Mouse (Mus musculus): Measurements from ENCODE around the gene Sox11.
A peak's percentile ranks its signal among the peaks of the same experiment; 100 is the strongest.

Gene Sox11

DNA sequence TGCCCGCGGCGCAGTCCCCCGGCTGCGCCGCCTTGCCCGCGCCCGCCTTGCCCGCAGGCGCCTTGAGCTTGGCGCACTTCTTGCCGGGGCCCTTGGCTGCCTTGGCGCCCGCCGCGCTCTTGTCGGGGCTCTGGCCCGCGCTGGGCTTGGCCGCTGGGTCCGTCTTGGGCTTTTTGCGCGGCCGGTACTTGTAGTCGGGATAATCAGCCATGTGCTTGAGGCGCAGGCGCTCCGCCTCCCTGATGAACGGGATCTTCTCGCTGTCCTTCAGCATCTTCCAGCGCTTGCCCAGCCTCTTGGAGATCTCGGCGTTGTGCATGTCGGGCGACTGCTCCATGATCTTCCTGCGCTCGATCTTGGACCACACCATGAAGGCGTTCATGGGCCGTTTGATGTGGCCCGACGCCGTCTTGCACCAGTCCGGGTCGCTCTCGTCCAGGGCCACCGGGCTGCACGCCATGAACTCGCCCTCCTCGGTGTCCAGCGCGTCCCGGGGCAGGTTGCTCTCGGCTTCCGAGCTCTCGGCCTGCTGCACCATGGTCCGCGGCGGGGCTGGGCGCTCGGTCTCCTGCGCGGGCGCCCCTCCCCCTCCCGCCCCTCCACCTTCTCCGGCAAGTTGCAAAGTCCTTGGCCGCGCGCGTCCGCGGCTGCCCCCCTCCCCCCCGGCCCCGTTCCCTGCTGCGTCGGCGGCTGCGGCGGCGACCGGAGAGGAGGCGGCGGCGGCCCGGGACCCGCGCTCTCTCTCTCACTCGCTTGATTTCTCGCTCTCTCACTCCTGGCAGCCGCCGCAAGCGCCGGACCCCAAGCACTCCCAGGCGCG lies at the start of gene Sox11:
Gene Sox11 (minus strand): TSS at position 704 of the 820 bp plus-strand sequence.
- peak; percentile 77 for DNase-seq (ENCODE audit: low spot score)

DNA sequence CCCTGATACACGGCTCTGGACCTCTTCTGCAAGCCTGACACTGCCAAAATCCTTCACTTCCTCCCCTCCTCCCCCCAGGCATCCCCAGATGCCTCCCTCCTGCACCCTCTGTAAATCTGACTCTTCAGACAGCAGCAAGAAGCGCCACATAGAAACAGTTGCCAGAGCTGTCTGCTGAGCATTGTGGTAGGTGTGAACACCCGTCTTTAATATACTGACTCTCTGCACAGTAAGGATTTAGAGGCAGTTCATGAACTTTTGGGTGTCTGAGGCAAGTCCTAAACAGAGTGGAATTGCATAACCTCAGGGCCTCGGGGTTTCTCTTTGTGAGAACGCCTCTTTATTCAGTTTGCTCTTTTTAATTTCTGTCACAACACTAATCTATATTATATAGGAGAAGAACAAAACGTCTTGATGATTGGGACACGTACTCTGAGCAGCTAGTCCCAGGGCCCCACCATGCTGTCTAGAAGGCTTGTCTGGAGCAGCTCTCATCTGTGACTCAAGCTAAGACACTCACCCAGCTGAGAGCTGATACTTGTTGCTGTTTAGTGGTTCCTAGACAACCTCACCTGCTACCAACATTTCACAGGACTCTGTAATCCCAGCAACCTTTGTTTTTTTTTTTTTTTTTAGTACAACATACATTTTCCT lies 49.4 kb upstream of the Sox11 start:
- DNase-seq (ENCODE audit: low spot score), result peak; percentile 29

DNA sequence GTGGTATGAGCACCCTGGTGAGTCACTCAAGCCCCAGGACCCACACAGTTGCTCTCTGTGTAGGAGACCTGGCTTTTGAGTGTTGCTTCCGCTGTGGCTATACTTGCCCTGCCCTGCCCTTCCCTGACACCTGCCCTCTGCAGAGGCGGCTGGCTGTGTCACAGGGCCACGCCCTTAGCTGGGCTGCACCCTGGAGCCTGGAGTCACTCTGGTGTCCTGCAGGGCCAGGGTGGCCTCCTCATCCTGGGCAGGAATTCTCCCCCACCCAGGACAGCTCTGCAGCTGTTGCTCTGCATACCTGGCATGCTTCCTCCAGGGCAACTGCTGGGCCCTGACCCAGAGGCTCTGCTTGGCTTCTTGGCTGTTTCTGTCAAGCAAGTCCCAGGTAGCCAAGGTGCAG lies 48.1 kb upstream of the Sox11 start:
- no peak for DNase-seq (ENCODE audit: low spot score)

DNA sequence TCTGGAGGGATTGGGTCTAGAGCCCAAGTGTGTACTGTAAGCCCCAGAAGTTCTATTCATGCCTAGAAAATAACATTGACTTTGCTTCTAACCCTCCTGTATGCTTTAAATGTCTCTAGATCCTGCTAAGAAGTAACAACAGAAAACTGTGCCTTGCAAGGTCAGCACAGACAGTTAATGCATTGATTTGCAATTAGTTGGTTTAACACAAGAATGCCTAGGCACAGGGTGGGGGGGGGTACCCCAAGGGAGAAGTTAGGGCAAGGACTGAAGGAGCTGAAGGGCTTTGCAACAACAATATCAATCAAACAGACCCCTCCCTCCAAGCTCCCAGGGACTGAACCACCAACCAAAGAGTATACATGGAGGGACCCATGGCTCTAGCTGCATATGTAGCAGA lies 47.1 kb upstream of the Sox11 start:
- DNase-seq (ENCODE audit: low spot score), result no peak

DNA sequence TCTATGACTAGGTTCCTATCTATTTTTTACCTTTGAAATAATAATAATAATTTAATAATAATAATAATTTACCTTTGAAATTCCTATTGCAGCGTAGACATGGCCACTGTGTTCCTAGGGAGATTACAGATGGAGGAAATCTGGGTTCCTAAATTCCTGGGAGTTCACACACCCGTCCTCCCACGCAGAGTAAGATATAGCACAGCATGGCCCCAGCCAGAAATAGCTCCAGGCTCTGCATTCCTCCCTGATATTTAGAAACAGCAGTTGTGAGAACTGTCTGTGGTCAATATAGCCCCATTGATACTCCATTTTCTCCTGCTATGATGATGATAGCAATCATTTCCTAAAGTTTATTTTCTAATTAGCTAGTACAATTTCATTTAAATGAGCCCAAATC lies 30.1 kb upstream of the Sox11 start:
- DNase-seq (ENCODE audit: low spot score), result no peak

DNA sequence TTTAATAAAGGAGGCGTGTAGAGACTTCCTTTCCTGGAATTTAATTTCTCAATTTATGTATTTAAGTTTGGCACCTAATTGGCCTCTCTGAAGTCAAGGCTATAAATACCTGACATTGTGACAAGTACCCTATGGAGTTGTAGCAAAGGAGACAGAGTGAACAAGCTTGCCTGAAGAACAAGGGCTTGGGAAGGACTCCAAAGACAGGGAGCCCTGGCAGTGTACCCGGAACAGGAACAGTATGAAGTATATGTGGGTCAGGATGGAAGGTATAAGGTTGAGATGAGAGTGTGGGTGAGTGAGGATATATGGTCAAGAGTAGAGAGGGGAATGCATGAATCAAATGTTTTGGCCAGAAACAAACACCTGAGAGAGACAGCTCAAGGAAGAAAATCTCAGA lies 28.4 kb upstream of the Sox11 start:
- no peak for DNase-seq (ENCODE audit: low spot score)

DNA sequence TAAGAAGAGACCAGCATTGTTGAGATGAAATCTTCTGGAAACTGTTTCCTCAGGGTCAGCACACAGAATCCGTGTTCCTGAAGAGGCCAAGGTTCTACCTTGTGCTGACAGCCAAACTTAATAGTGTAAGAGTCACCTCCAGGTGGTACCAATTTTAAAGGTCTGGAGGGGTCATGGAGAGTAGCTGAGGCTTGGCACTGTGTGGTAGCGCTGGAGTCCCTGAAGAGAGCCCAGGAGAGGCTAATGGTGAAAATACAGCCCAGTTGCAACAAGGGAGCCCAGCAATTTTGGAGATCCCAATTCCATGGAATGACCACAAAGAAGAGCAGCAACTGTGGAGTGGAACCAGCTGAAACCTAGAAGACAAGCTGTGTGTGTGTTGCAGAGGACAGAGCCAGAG lies 25.1 kb upstream of the Sox11 start:
- DNase-seq (ENCODE audit: low spot score), result peak; percentile 61

DNA sequence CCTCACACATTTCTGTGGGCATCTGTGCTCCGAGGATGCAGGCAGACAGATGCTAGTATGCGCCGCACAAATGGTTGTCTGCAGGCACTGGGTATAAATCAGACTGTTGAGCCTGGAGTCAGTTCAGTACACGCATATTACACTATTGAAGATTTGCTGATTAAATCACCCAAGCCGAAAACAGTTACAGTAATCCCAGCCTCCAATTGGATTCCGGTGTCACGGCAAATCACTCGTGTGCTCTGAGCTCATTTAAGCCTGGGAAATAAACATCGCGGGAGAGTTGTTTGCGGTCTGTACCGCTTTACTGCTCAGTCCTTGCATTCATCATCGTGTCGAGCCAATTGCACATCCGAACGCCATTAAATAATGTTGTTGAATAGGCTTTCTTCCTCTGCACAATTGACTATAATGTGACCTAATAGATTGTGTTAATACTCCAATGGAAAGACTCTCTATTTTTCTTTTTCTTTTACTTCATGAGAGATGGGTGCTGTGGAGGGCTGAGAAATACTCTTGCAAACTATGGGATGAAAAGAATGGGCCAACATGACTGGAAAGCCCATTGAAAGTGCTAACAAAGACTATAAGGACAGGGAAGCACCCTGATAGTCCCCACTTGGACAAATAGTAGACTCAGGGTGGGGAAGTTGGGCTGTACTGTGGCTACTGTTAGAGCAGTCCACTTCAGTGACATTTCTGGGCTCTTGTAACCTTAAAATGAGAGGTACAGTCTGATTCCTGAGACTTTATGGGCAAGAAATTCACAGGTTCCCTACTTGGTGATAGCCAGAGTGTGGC lies 21.7 kb upstream of the Sox11 start:
- no peak for DNase-seq (ENCODE audit: low spot score)

DNA sequence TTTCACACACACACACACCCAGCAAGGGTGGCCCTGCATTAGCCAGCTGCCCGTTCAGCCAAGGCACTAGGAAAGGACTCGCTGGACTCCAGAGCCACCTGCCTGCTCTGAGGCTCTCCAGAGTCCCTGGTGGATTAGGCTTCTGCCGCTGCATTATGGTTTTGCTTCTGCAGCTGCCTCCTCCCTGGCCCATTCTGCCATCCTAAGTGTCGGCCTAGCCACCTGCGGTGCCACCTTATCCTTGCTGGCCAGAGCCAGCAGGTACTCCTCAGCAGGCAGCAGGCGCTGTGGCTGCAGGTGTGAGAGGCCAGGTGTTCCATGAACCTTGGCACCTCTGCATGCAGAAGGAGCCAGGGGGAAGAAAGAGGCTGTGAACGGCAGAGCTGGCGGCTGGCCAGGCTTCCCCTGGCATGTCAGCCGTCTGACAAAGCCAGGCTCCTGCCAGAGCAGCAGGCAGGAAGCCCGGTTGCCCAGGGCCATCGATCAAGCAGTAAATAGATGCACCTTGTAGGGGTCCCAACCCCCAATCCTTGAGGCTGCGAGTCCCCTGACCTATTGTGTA lies 14.8 kb upstream of the Sox11 start:
- no peak for DNase-seq (ENCODE audit: low spot score)

DNA sequence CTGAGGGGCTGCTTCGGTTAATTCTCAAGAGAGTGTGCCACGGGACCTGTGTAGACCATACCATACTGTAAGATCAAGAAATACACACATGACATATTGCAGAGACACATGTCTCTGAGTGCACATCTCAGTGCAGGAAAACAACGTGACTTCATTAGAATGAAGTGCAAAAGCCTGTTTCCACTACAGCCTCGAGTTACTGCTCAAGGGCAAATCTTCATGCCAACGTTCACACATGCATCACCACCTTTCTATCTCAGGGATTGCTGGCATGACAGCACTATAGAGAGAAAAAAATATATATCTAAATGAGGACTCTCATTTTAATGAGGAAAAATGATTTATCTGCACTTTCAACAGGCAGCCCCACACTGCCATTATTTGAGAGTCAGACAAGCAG lies 14.2 kb upstream of the Sox11 start:
- no peak for DNase-seq (ENCODE audit: low spot score)

DNA sequence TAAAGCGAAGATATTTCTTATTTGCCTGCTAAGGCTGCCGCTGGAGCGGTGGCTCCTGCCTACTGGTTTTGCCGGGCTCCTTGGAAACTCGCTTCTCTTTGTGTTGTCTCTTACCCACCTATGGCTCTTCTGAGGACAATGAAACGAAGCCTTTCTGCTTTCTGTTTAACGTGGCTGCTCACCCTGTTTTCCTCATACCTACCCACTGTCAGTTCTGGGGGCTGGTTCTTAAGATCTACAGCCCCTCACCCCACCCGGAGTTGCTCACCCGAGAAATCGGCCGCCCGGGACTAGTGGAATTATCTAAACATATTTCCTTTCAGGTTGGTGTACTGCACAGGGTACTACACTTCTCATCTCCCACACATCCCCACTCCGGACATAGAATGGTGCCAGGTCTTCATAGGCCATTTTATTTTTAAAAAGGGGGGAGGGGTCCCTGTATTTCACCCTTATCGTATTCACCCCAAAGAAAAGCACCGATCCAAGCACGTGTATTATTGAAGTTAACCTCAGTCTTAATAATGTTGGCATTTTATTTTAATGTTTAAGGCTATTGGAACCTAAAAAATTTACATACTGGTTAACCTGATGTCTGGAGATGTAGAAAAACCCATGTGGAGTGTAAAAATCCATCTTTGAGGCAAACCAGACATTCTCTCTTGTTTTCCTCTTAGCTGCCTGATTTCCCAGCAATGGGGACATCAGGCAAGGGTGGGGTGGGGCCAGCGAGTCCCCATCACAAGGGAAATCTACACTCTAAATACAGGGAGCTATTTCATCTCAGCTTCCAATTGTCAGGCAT lies 1.4 kb upstream of the Sox11 start:
- peak; percentile 29 for DNase-seq (ENCODE audit: low spot score)

DNA sequence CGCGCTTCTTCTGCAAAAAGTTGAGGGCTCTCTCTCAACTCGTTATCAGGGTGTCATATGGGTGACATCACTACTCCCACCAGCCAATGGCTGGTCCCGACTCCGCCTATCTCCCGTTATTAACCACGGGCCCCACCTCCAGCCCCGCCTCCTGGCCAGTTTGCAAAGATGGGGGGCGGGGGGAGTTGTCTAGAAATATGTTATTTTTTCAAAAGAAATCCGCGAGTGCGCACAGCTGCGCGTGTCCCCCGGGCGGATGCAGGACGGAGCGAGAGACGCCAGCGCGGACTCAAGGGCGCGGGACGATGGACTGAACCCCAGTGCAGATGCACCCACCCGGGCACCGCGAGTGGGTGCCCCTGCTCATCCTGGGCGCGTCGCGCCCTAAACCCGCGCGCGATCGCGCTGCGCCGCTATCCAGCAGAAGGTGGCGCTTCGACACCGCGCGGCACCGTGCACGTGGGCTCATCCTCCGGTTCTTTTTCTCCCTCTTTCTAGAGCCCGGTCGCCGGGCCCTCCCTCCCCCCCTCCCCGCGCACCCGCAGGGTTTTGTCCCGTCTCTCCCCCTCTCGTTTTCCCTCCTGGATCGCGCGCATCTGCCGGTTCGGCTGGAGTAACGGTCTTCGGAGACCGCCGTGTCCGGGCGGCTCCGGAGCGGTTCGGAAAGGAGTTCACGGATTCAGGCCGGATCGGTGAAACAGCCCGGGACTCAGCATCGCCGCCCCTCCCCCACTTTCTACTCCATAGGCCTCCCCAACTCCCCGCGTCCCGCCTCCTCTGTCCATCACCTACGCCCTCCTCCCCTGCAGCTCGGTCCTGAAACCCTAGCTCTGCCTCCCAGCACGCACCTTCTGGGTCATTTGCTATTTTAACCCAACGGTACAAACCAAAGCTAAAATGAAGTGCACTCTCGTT lies 574 bp upstream of the Sox11 start:
- peak; percentile 99 for DNase-seq (ENCODE audit: low spot score)

DNA sequence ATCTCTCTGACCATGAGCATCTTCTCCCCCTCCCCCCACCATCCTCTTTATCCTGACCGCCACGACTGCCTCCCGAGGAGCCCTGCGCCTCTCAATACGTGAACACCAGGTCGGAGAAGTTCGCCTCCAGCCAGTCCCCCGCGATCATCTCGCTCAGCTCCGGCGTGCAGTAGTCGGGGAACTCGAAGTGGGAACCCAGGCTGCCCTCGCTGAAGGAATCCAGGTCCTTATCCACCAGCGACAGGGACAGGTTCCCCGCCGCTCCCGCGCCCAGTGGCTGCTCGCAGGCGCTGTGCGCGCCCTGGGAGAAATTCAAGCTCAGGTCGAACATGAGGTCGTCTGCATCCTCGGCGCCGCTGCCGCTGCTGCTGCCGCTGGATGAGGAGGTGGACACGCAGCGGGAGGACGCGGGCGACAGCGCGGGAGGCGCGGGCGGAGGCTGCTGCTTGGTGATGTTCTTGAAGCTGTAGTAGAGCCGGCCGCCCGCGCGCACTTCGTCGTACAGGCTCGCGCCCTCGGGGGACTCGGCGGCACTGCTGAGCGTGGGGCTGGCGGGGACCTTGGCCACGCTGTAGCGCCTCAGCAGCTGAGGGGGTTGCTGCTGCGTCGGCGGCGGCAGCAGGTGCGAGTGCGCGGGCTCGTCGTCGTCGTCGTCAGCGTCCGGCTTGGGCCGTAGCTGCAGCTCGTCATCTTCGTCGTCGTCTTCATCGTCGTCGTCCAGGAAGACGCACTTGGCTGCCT lies 1.1 kb downstream of the Sox11 start:
- DNase-seq (ENCODE audit: low spot score), result peak; percentile 75

DNA sequence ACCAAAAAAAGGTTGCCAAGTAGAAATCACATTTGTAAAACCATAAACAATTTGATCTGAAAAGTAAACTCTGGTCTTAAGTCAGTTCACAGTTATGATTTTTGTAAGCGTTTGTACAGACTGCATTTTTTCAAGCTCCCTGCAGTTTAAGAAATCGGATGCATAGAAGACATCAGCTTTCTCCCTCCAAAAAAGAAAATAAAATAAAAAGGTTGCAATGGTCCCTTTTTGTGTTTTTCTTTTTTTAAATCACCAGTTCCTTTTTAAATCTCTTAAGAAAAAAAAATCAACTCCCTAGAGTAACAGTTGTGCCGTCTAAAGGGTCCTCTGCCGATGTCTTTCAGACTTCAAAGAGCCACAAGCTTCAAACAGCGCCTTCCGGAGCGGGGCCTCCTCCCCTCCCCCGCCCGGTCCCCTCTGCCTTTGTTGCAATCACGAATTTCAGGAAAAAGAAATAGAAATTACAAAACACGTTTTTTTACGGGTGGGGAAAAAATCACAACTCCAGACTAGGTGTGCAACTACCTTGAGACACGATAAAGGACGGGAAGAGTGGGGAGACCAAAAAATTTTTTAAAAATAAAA lies 1.8 kb downstream of the Sox11 start:
- DNase-seq (ENCODE audit: low spot score), result peak; percentile 80

DNA sequence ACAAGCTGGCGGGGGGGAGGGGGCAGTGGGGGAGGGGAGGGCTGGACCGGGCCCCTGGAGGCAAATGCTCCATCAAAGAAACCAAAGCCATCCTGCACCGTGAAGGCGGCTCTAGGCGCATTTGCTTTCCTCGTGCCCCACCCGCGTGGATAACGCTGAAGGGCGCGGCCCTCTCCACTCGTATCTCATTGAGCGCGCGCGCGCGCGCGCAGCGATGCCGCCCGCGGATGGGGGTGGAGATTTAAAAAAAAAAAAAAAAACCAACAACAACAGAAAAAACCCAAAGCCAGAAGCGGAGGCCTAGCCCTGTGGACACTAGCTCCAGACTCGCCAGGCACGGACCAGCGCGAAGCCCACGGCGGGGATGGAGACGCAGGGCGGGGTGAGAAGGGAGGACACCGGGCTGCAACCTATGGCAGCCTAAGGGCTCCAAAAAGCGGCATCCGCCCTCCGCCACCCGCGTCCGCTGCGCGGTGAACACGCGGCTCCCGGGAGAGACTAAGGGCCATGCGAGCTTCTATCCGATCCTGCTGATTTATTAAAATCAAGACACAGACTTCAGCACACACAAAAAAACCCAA lies 3.1 kb downstream of the Sox11 start:
- DNase-seq (ENCODE audit: low spot score), result peak; percentile 66

DNA sequence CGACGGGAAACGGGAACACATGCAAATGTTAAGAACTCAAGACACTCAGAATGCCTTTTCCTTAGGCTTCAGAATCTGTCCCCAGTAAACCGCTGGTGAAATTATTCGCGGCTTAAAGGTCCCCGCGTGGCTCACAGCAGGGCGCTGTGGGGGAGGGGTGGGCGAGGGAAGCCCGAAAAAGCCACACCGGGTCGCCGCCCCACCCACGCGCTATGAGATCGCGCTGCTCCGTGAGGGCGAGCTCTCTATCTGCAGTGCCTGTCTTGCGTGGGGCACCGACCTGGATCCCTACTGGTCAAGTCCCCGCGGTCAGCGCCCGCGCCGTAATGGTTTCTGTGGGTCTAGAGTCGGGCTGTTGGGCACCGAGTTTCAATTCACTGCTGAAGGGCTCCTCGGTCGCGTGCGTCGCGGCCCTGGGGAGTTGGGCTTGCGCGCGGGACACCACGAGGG lies 3.6 kb downstream of the Sox11 start:
- no peak for DNase-seq (ENCODE audit: low spot score)

DNA sequence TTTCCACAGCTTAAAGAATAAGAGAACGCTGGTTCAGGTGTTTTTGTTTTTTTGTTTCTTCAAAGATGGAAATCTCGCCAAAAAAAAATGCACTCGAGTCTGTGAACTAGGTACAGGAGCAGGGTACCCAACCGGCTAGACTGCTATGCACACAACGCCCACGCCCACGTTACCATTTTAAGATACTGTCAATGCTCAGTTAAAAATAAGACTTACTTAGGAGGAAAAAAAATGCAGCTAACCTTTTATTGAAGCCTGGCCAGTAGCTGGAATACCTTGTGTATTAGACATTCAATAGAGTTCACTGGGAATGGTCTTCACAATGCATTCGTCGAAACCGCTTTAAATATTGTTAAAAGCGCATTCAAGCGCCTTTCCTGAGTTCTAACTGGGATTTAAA lies 4.3 kb downstream of the Sox11 start:
- peak; percentile 52 for DNase-seq (ENCODE audit: low spot score)

DNA sequence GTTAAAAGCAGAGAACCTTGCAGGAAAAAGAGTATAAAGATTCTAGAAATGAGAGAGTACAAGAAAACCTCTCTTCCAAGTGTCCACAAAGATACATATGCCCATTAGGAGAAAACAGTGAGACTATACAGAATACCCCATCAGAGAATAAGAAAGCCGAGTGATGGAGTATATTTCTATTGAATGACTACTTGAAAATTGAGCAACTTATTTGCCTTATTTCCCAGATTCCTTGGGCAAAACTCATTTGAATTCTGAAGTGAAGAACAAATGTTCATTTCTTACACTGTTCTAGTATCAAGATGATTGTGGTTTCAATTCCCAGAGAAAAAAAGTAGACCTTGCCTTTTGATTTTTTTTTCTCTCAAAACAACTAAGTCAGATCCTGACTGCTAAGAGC lies 4.9 kb downstream of the Sox11 start:
- peak; percentile 29 for DNase-seq (ENCODE audit: low spot score)

DNA sequence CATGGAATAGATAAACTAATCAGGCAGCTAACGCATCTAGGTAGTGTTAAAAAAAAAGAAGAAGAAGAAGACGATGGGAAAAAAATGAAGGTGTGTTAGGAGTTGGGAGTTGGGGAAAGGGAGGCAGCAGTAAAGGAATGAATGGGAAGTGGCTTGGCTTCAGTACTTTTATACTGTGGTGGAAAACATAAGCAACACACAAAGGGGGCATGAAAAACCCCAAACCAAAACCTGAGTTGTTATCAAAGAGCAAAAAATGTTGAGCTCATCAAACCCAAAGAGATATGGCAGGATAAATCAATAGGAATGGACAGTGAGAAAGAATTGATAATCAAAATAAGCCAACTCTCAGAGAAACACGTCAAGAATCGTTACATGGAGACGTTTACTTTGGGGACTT lies 5.6 kb downstream of the Sox11 start:
- no peak for DNase-seq (ENCODE audit: low spot score)
